Mouse (Mus musculus): ENCODE measurements around the gene Rpl9. TPM values are rescaled to one million over a fixed set of nuclear protein-coding genes. Genes with fewer than 3 reads are reported as not detected.

The Rpl9 gene
- 1,559 TPM for polyA plus RNA-seq (2015; fragmentation: Illumina TruSeq; extraction: RNeasy Lipid Tissue Mini Kit (QIAGEN cat#74804); ENCODE audit: low read depth, low replicate concordance)

GRCm38 (mm10) chr5:65390648-65391644, at the start of gene Rpl9, which contains the start of gene Lias:
Gene Rpl9, minus strand, starts transcription at chr5:65391444.
Gene Lias, plus strand, starts transcription at chr5:65391497.

DNA sequence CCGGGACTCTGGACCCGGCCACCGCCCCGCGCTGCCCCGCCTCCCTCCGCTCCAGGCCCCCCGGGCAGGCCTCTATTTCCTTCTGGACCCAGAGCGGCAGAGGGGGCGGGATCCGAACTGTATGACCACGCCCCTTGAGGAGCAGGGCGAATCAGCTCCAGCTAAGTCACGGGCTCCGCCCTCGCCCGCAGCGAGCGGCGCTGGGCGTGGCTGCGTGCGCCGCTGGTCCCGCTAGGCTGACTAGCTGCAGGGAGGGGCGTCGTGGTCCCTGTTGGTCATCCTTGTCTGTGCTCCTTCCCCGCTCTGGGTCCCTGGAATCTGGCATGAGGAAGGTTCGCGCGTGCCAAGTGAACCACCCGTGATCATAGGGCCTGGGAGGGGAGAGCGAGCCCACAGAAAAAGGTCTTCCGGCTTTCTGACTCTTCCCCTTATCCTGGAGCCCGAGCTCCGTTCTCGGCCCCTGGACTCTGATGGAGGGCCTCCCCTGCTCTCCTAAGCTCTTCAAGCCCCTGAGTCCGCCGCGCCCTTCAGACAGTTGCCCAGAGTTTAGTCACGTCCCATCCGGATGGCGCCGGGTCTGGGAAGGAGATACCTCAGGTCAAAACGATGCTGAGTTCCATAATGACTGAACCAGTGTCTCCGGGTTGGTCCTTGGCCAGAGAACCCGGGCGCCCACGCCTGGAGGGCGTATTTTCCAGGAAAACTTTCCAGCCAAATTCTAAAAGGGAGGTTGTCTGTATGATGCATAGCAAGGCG, 44.7 kb upstream of the Rpl9 start, which contains the start of gene Ugdh:
Gene Ugdh, minus strand, starts transcription at position 144 of the 756 bp plus-strand sequence.

DNA sequence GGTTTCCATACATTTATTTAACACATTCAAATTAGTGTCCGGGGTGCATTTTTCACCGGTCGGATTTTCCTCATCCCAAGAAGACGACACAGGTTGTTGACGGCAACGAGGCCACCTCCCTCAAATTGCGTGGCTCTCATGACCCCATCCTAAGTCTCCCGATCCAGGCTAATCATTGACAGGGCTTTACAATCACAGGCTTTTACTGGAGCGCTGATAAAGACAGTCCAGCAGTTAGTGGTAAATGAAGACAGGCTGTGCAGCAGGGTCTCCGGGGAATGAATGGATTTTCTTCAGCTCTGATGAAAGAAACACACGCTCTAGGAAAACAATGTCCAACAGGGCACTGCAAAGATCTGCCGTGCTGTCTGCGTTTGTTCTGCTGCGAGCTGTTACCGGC, 43.1 kb downstream of the Rpl9 start, which contains the start of gene Klb:
Gene Klb, plus strand, starts transcription at position 147 of the 400 bp plus-strand sequence.

Other genes starting within 250 kb of the Rpl9 start
- gene Wdr19, start 191.7 kb downstream of the Rpl9 start, polyA plus RNA-seq (2015; fragmentation: Illumina TruSeq; extraction: RNeasy Lipid Tissue Mini Kit (QIAGEN cat#74804); ENCODE audit: low read depth, low replicate concordance) = 11.7 TPM
- gene Rfc1, start 55.8 kb downstream of the Rpl9 start, polyA plus RNA-seq (2015; fragmentation: Illumina TruSeq; extraction: RNeasy Lipid Tissue Mini Kit (QIAGEN cat#74804); ENCODE audit: low read depth, low replicate concordance) = 20.7 TPM
- not detected for gene Klb, start 43.1 kb downstream of the Rpl9 start, polyA plus RNA-seq (2015; fragmentation: Illumina TruSeq; extraction: RNeasy Lipid Tissue Mini Kit (QIAGEN cat#74804); ENCODE audit: low read depth, low replicate concordance)
- 43.9 TPM for gene Lias, start 53 bp upstream of the Rpl9 start, polyA plus RNA-seq (2015; fragmentation: Illumina TruSeq; extraction: RNeasy Lipid Tissue Mini Kit (QIAGEN cat#74804); ENCODE audit: low read depth, low replicate concordance)
- 21.8 TPM for gene Ugdh, start 44.5 kb upstream of the Rpl9 start, polyA plus RNA-seq (2015; fragmentation: Illumina TruSeq; extraction: RNeasy Lipid Tissue Mini Kit (QIAGEN cat#74804); ENCODE audit: low read depth, low replicate concordance)
- gene Gm43552, start 101.4 kb upstream of the Rpl9 start, polyA plus RNA-seq (2015; fragmentation: Illumina TruSeq; extraction: RNeasy Lipid Tissue Mini Kit (QIAGEN cat#74804); ENCODE audit: low read depth, low replicate concordance) = not detected
- 168 TPM for gene Smim14, start 145.7 kb upstream of the Rpl9 start, polyA plus RNA-seq (2015; fragmentation: Illumina TruSeq; extraction: RNeasy Lipid Tissue Mini Kit (QIAGEN cat#74804); ENCODE audit: low read depth, low replicate concordance)
- gene Ube2k, start 145.8 kb upstream of the Rpl9 start, polyA plus RNA-seq (2015; fragmentation: Illumina TruSeq; extraction: RNeasy Lipid Tissue Mini Kit (QIAGEN cat#74804); ENCODE audit: low read depth, low replicate concordance) = 109 TPM